Mouse (Mus musculus): Measurements from ENCODE around the gene Meaf6. TPM values are rescaled to one million over a fixed set of nuclear protein-coding genes. Genes with fewer than 3 reads are reported as not detected.

The Meaf6 gene
- polyA plus RNA-seq, 1 experiment: 12.7 TPM

GRCm38 (mm10) chr4:125160320-125160950, 75.5 kb downstream of the Meaf6 start:
- 3% methylated on average over 19 of the region's 19 CpGs for WGBS
- Histone ChIP-seq H3K27ac (ENCODE audit: insufficient read depth, low read length) (no peak overlapping the region), H3K27me3 (ENCODE audit: control insufficient read depth, insufficient read depth, low read length) (no peaks in the 10 kb centered on the region), H3K36me3 (ENCODE audit: control insufficient read depth, insufficient read depth, low read length) (no peaks in the 10 kb centered on the region), H3K4me3 (ENCODE audit: extremely low read depth, insufficient read depth, insufficient read length) (no peak overlapping the region), H3K4me1 (ENCODE audit: control insufficient read depth, insufficient read depth, insufficient read length) (no peaks in the 10 kb centered on the region; the same call in 1 of the 2 replicates)
- peak; percentile 35 to 85 for DNase-seq (ENCODE audit: low read depth in 1 of 2, low spot score in 2 of 2)
- TF ChIP-seq POLR2A (IDR thresholded peaks at IDR 0.05; ENCODE audit: low read depth, low read length): no peak
- TF ChIP-seq CTCF (IDR thresholded peaks at IDR 0.05; ENCODE audit: extremely low read depth, insufficient read depth, insufficient read length, insufficient replicate concordance): peak; percentile 96

GRCm38 (mm10) chr4:125160951-125161331, 76.0 kb downstream of the Meaf6 start:
- WGBS: 73% methylated on average over 10 of the region's 10 CpGs
- Histone ChIP-seq H3K36me3 (ENCODE audit: control insufficient read depth, insufficient read depth, low read length) (no peaks in the 10 kb centered on the region), H3K4me1 (ENCODE audit: control insufficient read depth, insufficient read depth, insufficient read length) (no peaks in the 10 kb centered on the region; the same call in 1 of the 2 replicates), H3K27ac (ENCODE audit: insufficient read depth, low read length) (no peak overlapping the region), H3K4me3 (ENCODE audit: extremely low read depth, insufficient read depth, insufficient read length) (no peak overlapping the region), H3K27me3 (ENCODE audit: control insufficient read depth, insufficient read depth, low read length) (no peaks in the 10 kb centered on the region)
- no peak for TF ChIP-seq CTCF (IDR thresholded peaks at IDR 0.05; ENCODE audit: extremely low read depth, insufficient read depth, insufficient read length, insufficient replicate concordance)
- DNase-seq (ENCODE audit: low read depth in 1 of 2, low spot score in 2 of 2): no peak

- no peaks in the 10 kb centered on the region for H3K27me3 ChIP-seq (ENCODE audit: control insufficient read depth, insufficient read depth, low read length)
Measured at GRCm38 (mm10) chr4:125161392-125161791, 76.5 kb downstream of the Meaf6 start.

GRCm38 (mm10) chr4:125162701-125163100, 77.8 kb downstream of the Meaf6 start:
- H3K36me3 ChIP-seq (ENCODE audit: control insufficient read depth, insufficient read depth, low read length): no peaks in the 10 kb centered on the region
- DNase-seq (ENCODE audit: low read depth in 1 of 2, low spot score in 2 of 2): no peak
- TF ChIP-seq CTCF (IDR thresholded peaks at IDR 0.05; ENCODE audit: extremely low read depth, insufficient read depth, insufficient read length, insufficient replicate concordance) (no peak), POLR2A (IDR thresholded peaks at IDR 0.05; ENCODE audit: low read depth, low read length) (no peak)
- no peaks in the 10 kb centered on the region; the same call in 1 of the 2 replicates for H3K4me1 ChIP-seq (ENCODE audit: control insufficient read depth, insufficient read depth, insufficient read length)
- no peak overlapping the region for H3K4me3 ChIP-seq (ENCODE audit: extremely low read depth, insufficient read depth, insufficient read length)
- H3K27me3 ChIP-seq (ENCODE audit: control insufficient read depth, insufficient read depth, low read length): no peaks in the 10 kb centered on the region
- 81% methylated on average over 7 of the region's 7 CpGs for WGBS
- no peak overlapping the region for H3K27ac ChIP-seq (ENCODE audit: insufficient read depth, low read length)

More at GRCm38 (mm10) chr4:125161392-125161791, 76.5 kb downstream of the Meaf6 start:
- Histone ChIP-seq H3K27ac (ENCODE audit: insufficient read depth, low read length) (no peak overlapping the region), H3K36me3 (ENCODE audit: control insufficient read depth, insufficient read depth, low read length) (no peaks in the 10 kb centered on the region), H3K4me3 (ENCODE audit: extremely low read depth, insufficient read depth, insufficient read length) (no peak overlapping the region), H3K4me1 (ENCODE audit: control insufficient read depth, insufficient read depth, insufficient read length) (no peaks in the 10 kb centered on the region; the same call in 1 of the 2 replicates)
- TF ChIP-seq CTCF (IDR thresholded peaks at IDR 0.05; ENCODE audit: extremely low read depth, insufficient read depth, insufficient read length, insufficient replicate concordance) (no peak), POLR2A (IDR thresholded peaks at IDR 0.05; ENCODE audit: low read depth, low read length) (no peak)
- DNase-seq (ENCODE audit: low read depth in 1 of 2, low spot score in 2 of 2): no peak
- 80% methylated on average over 8 of the region's 8 CpGs for WGBS

Other genes with a start within 250 kb of the Meaf6 start
- 25.5 and 28.0 TPM in 2 replicates for gene Yrdc, start 234.5 kb upstream of the Meaf6 start, polyA plus RNA-seq (2012; rRNA removed)
- gene 1110065P20Rik, start 233.9 kb upstream of the Meaf6 start, polyA plus RNA-seq (2012; rRNA removed): 14.7 and 19.7 TPM in 2 replicates
- gene Maneal, start 223.0 kb upstream of the Meaf6 start, polyA plus RNA-seq (2012; rRNA removed): 0.65 TPM in 2 replicates
- not detected in 2 replicates for gene Epha10, start 204.2 kb upstream of the Meaf6 start, polyA plus RNA-seq (2012; rRNA removed)
- gene 9930104L06Rik, start 148.1 kb upstream of the Meaf6 start, polyA plus RNA-seq (2012; rRNA removed): 13.2 and 13.6 TPM in 2 replicates
- 14.8 and 19.0 TPM in 2 replicates for gene Cdca8, start 145.8 kb upstream of the Meaf6 start, polyA plus RNA-seq (2012; rRNA removed)
- gene Rspo1, start 98.7 kb upstream of the Meaf6 start, polyA plus RNA-seq (2012; rRNA removed): 6.2 and 7.2 TPM in 2 replicates
- gene Gnl2, start 68.5 kb upstream of the Meaf6 start, polyA plus RNA-seq (2012; rRNA removed): 10.3 and 11.1 TPM in 2 replicates
- gene Dnali1, start 19.4 kb upstream of the Meaf6 start, polyA plus RNA-seq (2012; rRNA removed): not detected in 2 replicates
- 7.2 and 9.1 TPM in 2 replicates for gene Snip1, start 18.5 kb upstream of the Meaf6 start, polyA plus RNA-seq (2012; rRNA removed)
- 27.6 and 36.4 TPM in 2 replicates for gene Zc3h12a, start 42.7 kb downstream of the Meaf6 start, polyA plus RNA-seq (2012; rRNA removed)

Measured in spleen, adult 2 months (tissue).